Mouse (Mus musculus): ENCODE results near the gene Cldn13.

DNA sequence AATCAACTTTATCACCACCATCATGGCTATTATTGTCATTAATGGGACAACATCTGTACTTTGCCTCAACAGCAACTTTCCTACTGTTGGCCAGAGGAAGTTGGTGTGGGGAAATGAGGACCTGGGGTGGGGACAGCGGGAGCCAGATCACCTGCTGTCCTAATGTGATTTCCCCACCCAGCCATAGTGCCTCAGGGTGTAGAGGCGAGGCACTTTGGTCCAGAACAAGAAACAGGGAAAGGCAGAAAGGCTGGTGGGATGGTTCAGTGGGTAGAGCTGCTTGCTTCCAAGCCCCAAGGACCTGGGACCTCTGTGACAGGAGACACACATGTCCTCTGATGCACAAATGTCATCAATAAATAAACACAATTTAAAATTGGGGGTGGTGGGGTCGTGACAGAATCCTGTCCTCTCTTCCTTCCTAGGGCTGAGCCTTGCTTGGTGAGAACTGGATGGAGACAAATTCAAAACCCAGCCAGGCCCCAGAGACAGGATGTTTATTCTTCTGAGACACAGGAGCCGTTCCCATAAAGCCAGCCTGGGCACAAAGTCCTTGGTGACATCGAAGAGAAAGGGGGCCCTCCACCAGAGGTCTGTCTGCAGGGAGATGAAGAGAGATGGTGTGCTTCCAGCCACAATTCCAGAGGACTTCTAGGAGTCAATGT, 32.2 kb upstream of the Cldn13 start:
- no peak for TF ChIP-seq CTCF (IDR thresholded peaks at IDR 0.05; ENCODE audit: control insufficient read depth, insufficient read depth, insufficient read length)
- TF ChIP-seq MYOG (IDR thresholded peaks at IDR 0.05; ENCODE audit: control insufficient read depth, extremely low read depth, insufficient read length), result no peak
- no peak for TF ChIP-seq MAX (IDR thresholded peaks at IDR 0.05)
- TF ChIP-seq USF1 (IDR thresholded peaks at IDR 0.05; ENCODE audit: low read depth), result no peak
- no peak for TF ChIP-seq MYOD1 (IDR thresholded peaks at IDR 0.05; ENCODE audit: control insufficient read depth, insufficient read length, low read depth)
- TF ChIP-seq CEBPB (IDR thresholded peaks at IDR 0.05; ENCODE audit: low read depth), result no peak
- TF ChIP-seq FOSL1 (IDR thresholded peaks at IDR 0.05; ENCODE audit: insufficient read depth, low read length, poor library complexity, severe bottlenecking), result no peak
